Mouse (Mus musculus) left cerebral cortex, adult 2 months (tissue): ENCODE data around the gene Krt23. TPM values are rescaled to one million over a fixed set of nuclear protein-coding genes. Genes with fewer than 3 reads are reported as not detected.

Experiments
- DNase-seq, 2 experiments: peaks; one replicate each; pipeline ENCODE4 v3.0.0; 2021 to 2022; ENCODE audit warnings: low spot score in 2 of 2, mixed read lengths in 1 of 2; ENCODE audit errors: extremely low spot score in 1 of 2
- H3K27ac ChIP-seq: fragments of 200-600 bp; 2 replicates; pipeline ENCODE4 v1.8.1; 2022
- H3K4me3 ChIP-seq: fragments of 200-600 bp; 2 replicates; pipeline ENCODE4 v1.8.1; 2022
- CTCF ChIP-seq: fragments of 200-600 bp; IDR thresholded peaks from 2 replicates; pipeline ENCODE4 v1.8.1; 2022; ENCODE audit warnings: antibody characterized with exemption, mild to moderate bottlenecking, moderate library complexity
- intact Hi-C: fragments of 180-260 bp; cut with DNase I; formaldehyde crosslinking; loops from one replicate; pipeline ENCODE4 v1.15.1; 2025
- long read RNA-seq, 2 experiments: library from polyadenylated mRNA; stranded (forward); transcript quantifications; one replicate each; pipeline ENCODE4 v2.0.0; 2021; ENCODE audit warnings: borderline mapping rate in 2 of 2
- total RNA-seq, 2 experiments: library from RNA; stranded (reverse); gene quantifications; 2 replicates each; pipeline ENCODE4 v1.2.3; 2021

Gene Krt23
- not detected for total RNA-seq
- long read RNA-seq, experiment 1 = 0 reads
- long read RNA-seq, experiment 2 = 0 reads

- intact Hi-C loops = no loop called here
- no peak within 1 kb of the TSS for H3K27ac ChIP-seq
- no peak for DNase-seq
- H3K4me3 ChIP-seq = no peak within 1 kb of the TSS
- no peak for TF ChIP-seq CTCF
Measured at GRCm38 (mm10) chr11:99492733-99493573, at the start of gene Krt23. Krt23 (minus strand) TSS chr11:99493137.

GRCm38 (mm10) chr11:99539721-99540120, 46.8 kb upstream of the Krt23 start:
- H3K27ac ChIP-seq = no peak overlapping the region
- DNase-seq = peak; percentile 17 to 28
- TF ChIP-seq CTCF = no peak
- no peak overlapping the region for H3K4me3 ChIP-seq
- intact Hi-C loops = no loop called here

GRCm38 (mm10) chr11:99521288-99521860, 28.4 kb upstream of the Krt23 start, which contains the start of gene Krt39:
Krt39 (minus strand) TSS chr11:99521338.
- no peak within 1 kb of the TSS for H3K27ac ChIP-seq
- DNase-seq = no peak
- intact Hi-C loops = no loop called here
- no peak within 1 kb of the TSS for H3K4me3 ChIP-seq
- no peak for TF ChIP-seq CTCF

GRCm38 (mm10) chr11:99514098-99514497, 21.2 kb upstream of the Krt23 start:
- TF ChIP-seq CTCF = no peak
- Histone ChIP-seq H3K4me3 (no peak overlapping the region), H3K27ac (no peak overlapping the region)
- DNase-seq = no peak
- intact Hi-C loops = no loop called here

- no peak overlapping the region for H3K27ac ChIP-seq
- intact Hi-C loops = no loop called here
- DNase-seq = no peak
- H3K4me3 ChIP-seq = no peak overlapping the region
- no peak for TF ChIP-seq CTCF
Measured at GRCm38 (mm10) chr11:99500095-99500805, 7.3 kb upstream of the Krt23 start.

- H3K27ac ChIP-seq = no peak overlapping the region
- no peak for DNase-seq
- H3K4me3 ChIP-seq = no peak overlapping the region
- intact Hi-C loops = no loop called here
- TF ChIP-seq CTCF = no peak
Measured at GRCm38 (mm10) chr11:99496460-99496859, 3.5 kb upstream of the Krt23 start.

GRCm38 (mm10) chr11:99494741-99495140, 1.8 kb upstream of the Krt23 start:
- intact Hi-C loops = no loop called here
- no peak for DNase-seq
- no peak overlapping the region for H3K4me3 ChIP-seq
- no peak for TF ChIP-seq CTCF
- no peak overlapping the region for H3K27ac ChIP-seq

GRCm38 (mm10) chr11:99493574-99493850, 575 bp upstream of the Krt23 start:
- TF ChIP-seq CTCF = no peak
- H3K4me3 ChIP-seq = no peak overlapping the region
- no peak overlapping the region for H3K27ac ChIP-seq
- intact Hi-C loops = no loop called here
- no peak for DNase-seq

- DNase-seq = no peak
- H3K4me3 ChIP-seq = no peak overlapping the region
- no peak overlapping the region for H3K27ac ChIP-seq
- intact Hi-C loops = no loop called here
- TF ChIP-seq CTCF = no peak
Measured at GRCm38 (mm10) chr11:99491040-99491439, 1.9 kb downstream of the Krt23 start.

- intact Hi-C loops = no loop called here
- H3K27ac ChIP-seq = no peak overlapping the region
- TF ChIP-seq CTCF = no peak
- H3K4me3 ChIP-seq = no peak overlapping the region
- DNase-seq = no peak
Measured at GRCm38 (mm10) chr11:99490624-99491023, 2.3 kb downstream of the Krt23 start.

- Histone ChIP-seq H3K4me3 (no peak overlapping the region), H3K27ac (no peak overlapping the region)
- no peak for DNase-seq
- no peak for TF ChIP-seq CTCF
- intact Hi-C loops = no loop called here
Measured at GRCm38 (mm10) chr11:99489233-99489632, 3.7 kb downstream of the Krt23 start.

GRCm38 (mm10) chr11:99474981-99475380, 18.0 kb downstream of the Krt23 start:
- no peak for TF ChIP-seq CTCF
- no peak overlapping the region for H3K4me3 ChIP-seq
- H3K27ac ChIP-seq = no peak overlapping the region
- no peak for DNase-seq
- intact Hi-C loops = no loop called here
